Mouse (Mus musculus) myocyte (in vitro differentiated cells): ENCODE results near the gene Ppp3ca.

Source experiments
- CEBPB ChIP-seq: IDR thresholded peaks from 2 replicates; pipeline ENCODE4 v1.6.1; 2011; ENCODE audit warnings: mild to moderate bottlenecking, moderate library complexity; ENCODE audit not compliant: poor library complexity, insufficient read depth, severe bottlenecking
- E2F4 ChIP-seq: IDR thresholded peaks from one replicate; pipeline ENCODE4 v1.6.1; 2011; ENCODE audit warnings: mild to moderate bottlenecking, control low read depth, moderate library complexity; ENCODE audit not compliant: insufficient read depth
- MAX ChIP-seq: IDR thresholded peaks from one replicate; pipeline ENCODE4 v1.6.1; 2011; ENCODE audit warnings: low read depth, mild to moderate bottlenecking, control low read depth
- MYOG ChIP-seq, 3 experiments: IDR thresholded peaks; one replicate each; pipeline ENCODE4 v1.6.1; 2011; ENCODE audit warnings: control low read depth in 2 of 3, low read depth in 2 of 3, mild to moderate bottlenecking in 2 of 3; ENCODE audit not compliant: insufficient read length in 2 of 3, control insufficient read depth in 1 of 3, insufficient read depth in 1 of 3
- POLR2A ChIP-seq: IDR thresholded peaks from one replicate; pipeline ENCODE4 v1.6.1; 2011; ENCODE audit warnings: low read depth, mild to moderate bottlenecking, control low read depth, moderate library complexity; ENCODE audit not compliant: insufficient read length
- POLR2AphosphoS2 ChIP-seq: IDR thresholded peaks from one replicate; pipeline ENCODE4 v1.6.1; 2011; ENCODE audit warnings: low read depth, control low read depth; ENCODE audit not compliant: insufficient read length
- TCF12 ChIP-seq: IDR thresholded peaks from one replicate; pipeline ENCODE4 v1.6.1; 2011; ENCODE audit warnings: mild to moderate bottlenecking, control low read depth; ENCODE audit not compliant: poor library complexity, insufficient read depth, severe bottlenecking
- USF1 ChIP-seq: IDR thresholded peaks from one replicate; pipeline ENCODE4 v1.6.1; 2011; ENCODE audit warnings: low read depth, mild to moderate bottlenecking, control low read depth, moderate library complexity

DNA sequence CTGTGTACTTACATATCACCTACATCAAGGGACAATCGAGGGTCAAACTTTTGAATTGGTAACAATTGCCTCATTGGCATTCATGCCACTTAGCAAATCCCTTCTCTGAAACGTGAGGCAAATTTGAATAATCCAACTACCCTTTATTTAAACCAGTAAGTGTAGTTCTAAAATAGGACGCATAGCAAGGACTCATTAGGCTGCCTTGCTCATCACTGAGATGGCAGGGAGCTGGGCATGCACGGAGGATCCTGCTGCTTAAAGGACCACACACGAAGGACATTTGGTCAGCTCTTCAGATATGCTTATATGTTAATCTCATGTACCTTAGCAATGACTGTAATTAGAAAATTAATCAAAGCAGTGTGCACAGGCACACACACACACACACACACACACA lies 204.6 kb downstream of the Ppp3ca start:
- TF ChIP-seq MYOG (IDR thresholded peaks at IDR 0.05; ENCODE audit: control insufficient read depth in 1 of 3, insufficient read depth in 1 of 3, insufficient read length in 2 of 3, low read depth in 2 of 3) (no peak), TCF12 (no peak), USF1 (no peak), MAX (no peak), POLR2A (no peak), POLR2AphosphoS2 (no peak), CEBPB (no peak), E2F4 (no peak)
